Mouse (Mus musculus) kidney, postnatal 0 days (tissue): ENCODE data around the gene Ddx3x. TPM values are rescaled to one million over a fixed set of nuclear protein-coding genes. Genes with fewer than 3 reads are reported as not detected.

ENCODE experiments used
- ATAC-seq: fragments of 200-750 bp; cut with Nextera tagmentation; replicated peaks from 2 replicates; pipeline ENCODE4 v1.8.0; 2017; ENCODE audit warnings: low read depth, moderate number of reproducible peaks, moderate TSS enrichment, moderate library complexity; ENCODE audit not compliant: low FRiP score
- DNase-seq: peaks from one replicate; pipeline ENCODE4 v3.0.0-alpha.2; 2016; ENCODE audit warnings: low spot score
- H3K27ac ChIP-seq: fragments of 300-500 bp; sonication (generic); 2 replicates; pipeline ENCODE4 v1.5.1; 2014; ENCODE audit warnings: mild to moderate bottlenecking
- H3K27me3 ChIP-seq: fragments of 300-500 bp; sonication (generic); 2 replicates; pipeline ENCODE4 v1.6.1; 2014; ENCODE audit warnings: low read length, mixed read lengths; ENCODE audit not compliant: insufficient read depth
- H3K36me3 ChIP-seq: fragments of 300-500 bp; sonication (generic); 2 replicates; pipeline ENCODE4 v1.6.1; 2014; ENCODE audit warnings: low read length, mixed read lengths; ENCODE audit not compliant: insufficient read depth
- H3K4me1 ChIP-seq: fragments of 300-500 bp; sonication (generic); replicated peaks from 2 replicates; pipeline ENCODE4 v1.6.1; 2014; ENCODE audit warnings: antibody characterized with exemption, low read length, mixed read lengths; ENCODE audit not compliant: insufficient read depth
- H3K4me2 ChIP-seq: fragments of 300-500 bp; sonication (generic); 2 replicates; pipeline ENCODE4 v1.6.1; 2014; ENCODE audit warnings: mild to moderate bottlenecking, low read length, moderate library complexity, mixed read lengths
- H3K4me3 ChIP-seq: fragments of 300-500 bp; sonication (generic); replicated peaks from 2 replicates; pipeline ENCODE4 v1.5.1; 2014; ENCODE audit warnings: low read depth, low read length
- H3K9ac ChIP-seq: fragments of 300-500 bp; sonication (generic); 2 replicates; pipeline ENCODE4 v1.6.1; 2014; ENCODE audit warnings: low read depth, low read length
- H3K9me3 ChIP-seq: fragments of 300-500 bp; sonication (generic); replicated peaks from 2 replicates; pipeline ENCODE4 v1.6.1; 2016; ENCODE audit warnings: low read length, inconsistent platforms, mixed read lengths
- CTCF ChIP-seq: IDR thresholded peaks from 2 replicates; pipeline ENCODE4 v1.5.1; 2016; ENCODE audit warnings: antibody characterized with exemption, low read depth, mild to moderate bottlenecking, moderate library complexity
- WGBS: fragments of 180-500 bp; shearing (Covaris S2); extraction: QIAGEN DNeasy Blood & Tissue Kit; methylation state at CpG from one replicate; pipeline ENCODE4 v1.1.7; 2014; 5-methylcytosine and 5-hydroxymethylcytosine counted together
- polyA plus RNA-seq: library from polyadenylated mRNA; unstranded; fragments of >200 nt; fragmentation: Nextera tagmentation; extraction: Ambion mirVana; gene quantifications from 2 replicates; pipeline ENCODE4 v1.2.1, GENCODE M21; 2015

Ddx3x gene
- polyA plus RNA-seq, 1 experiment from 2014 or later: 104 TPM

GRCm38 (mm10) chrX:13306190-13306589 lies 25.4 kb downstream of the Ddx3x start:
- Histone ChIP-seq H3K4me2 (no peak overlapping the region), H3K4me3 (no peak overlapping the region), H3K36me3 (no peaks in the 10 kb centered on the region), H3K4me1 (no peaks in the 10 kb centered on the region), H3K27me3 (no peaks in the 10 kb centered on the region), H3K9me3 (no peaks in the 10 kb centered on the region), H3K9ac (no peak overlapping the region), H3K27ac (no peak overlapping the region)
- no peak for TF ChIP-seq CTCF
- DNase-seq (no peak), ATAC-seq (no peak)
- 76% methylated on average over 3 of the region's 3 CpGs for WGBS

GRCm38 (mm10) chrX:13311396-13311795 lies 30.6 kb downstream of the Ddx3x start:
- TF ChIP-seq CTCF: no peak
- Histone ChIP-seq H3K4me1 (no peaks in the 10 kb centered on the region), H3K9me3 (no peaks in the 10 kb centered on the region), H3K27me3 (no peaks in the 10 kb centered on the region), H3K4me3 (no peak overlapping the region), H3K9ac (no peak overlapping the region), H3K36me3 (no peaks in the 10 kb centered on the region), H3K4me2 (no peak overlapping the region), H3K27ac (no peak overlapping the region)
- ATAC-seq (no peak), DNase-seq (no peak)
- WGBS: 60% methylated on average over 4 of the region's 4 CpGs

- DNase-seq (no peak), ATAC-seq (no peak)
- Histone ChIP-seq H3K4me1 (no peaks in the 10 kb centered on the region), H3K36me3 (no peaks in the 10 kb centered on the region), H3K27me3 (no peaks in the 10 kb centered on the region), H3K9me3 (no peaks in the 10 kb centered on the region), H3K4me2 (no peak overlapping the region), H3K4me3 (no peak overlapping the region), H3K27ac (no peak overlapping the region), H3K9ac (no peak overlapping the region)
- TF ChIP-seq CTCF: no peak
- 83% methylated on average over 7 of the region's 7 CpGs for WGBS
These were observed 48.8 kb downstream of the Ddx3x start for GRCm38 (mm10) chrX:13329611-13330010.

Other genes starting within 250 kb of the Ddx3x start
- gene Usp9x, start 209.5 kb upstream of the Ddx3x start, polyA plus RNA-seq: 23.2 and 23.8 TPM in 2 replicates
- 0.03 TPM in 1 of 2 replicates, not detected in the other for gene Nyx, start 185.1 kb downstream of the Ddx3x start, polyA plus RNA-seq